Comparison of ENCODE assay signal across 8 mouse cellular contexts in genomic region chr4:142170882-142171768, GRCm38 (mm10).
DNase-seq lines count a peak whose midpoint lies in the region; ATAC-seq and TF ChIP-seq lines count a peak whose summit lies in the region.

No protein-coding gene starts in this region.

- no peaks in the 10 kb centered on the region for H3K9me3 ChIP-seq in intestine, embryonic 16.5 days (ENCODE audit: control insufficient read depth, low read length)
- H3K9me3 ChIP-seq in lung, postnatal 0 days (ENCODE audit: low read length) = no peaks in the 10 kb centered on the region
- no peaks in the 10 kb centered on the region for H3K9me3 ChIP-seq in forebrain, embryonic 16.5 days (ENCODE audit: control insufficient read depth, low read length)

- intact Hi-C loops in heart, adult 2 months (cut with DNase I) = no loop called here

- H3K36me3 ChIP-seq in heart, adult 2 months (ENCODE audit: control insufficient read depth, insufficient read depth, low read length) = no peaks in the 10 kb centered on the region; the same call in 1 of the 2 replicates
- H3K36me3 ChIP-seq in intestine, embryonic 16.5 days (ENCODE audit: control insufficient read depth, insufficient read depth, low read length) = no peaks in the 10 kb centered on the region
- no peaks in the 10 kb centered on the region for H3K36me3 ChIP-seq in lung, postnatal 0 days (ENCODE audit: insufficient read depth, low read length)
- no peaks in the 10 kb centered on the region for H3K36me3 ChIP-seq in forebrain, embryonic 16.5 days (ENCODE audit: control insufficient read depth, insufficient read depth)

- no peak for TF ChIP-seq CTCF in heart, adult 2 months (IDR thresholded peaks at IDR 0.05)
- no peak for TF ChIP-seq CTCF in lung, postnatal 0 days (IDR thresholded peaks at IDR 0.05)

- TF ChIP-seq EP300 in heart, adult 2 months (IDR thresholded peaks at IDR 0.05; ENCODE audit: insufficient read depth, low read depth, low read length) = no peak
- no peak for TF ChIP-seq EP300 in lung, postnatal 0 days (IDR thresholded peaks at IDR 0.05)

- H3K4me3 ChIP-seq in heart, adult 2 months = no peak overlapping the region
- H3K4me3 ChIP-seq in intestine, embryonic 16.5 days (ENCODE audit: low read length) = no peak overlapping the region
- H3K4me3 ChIP-seq in lung, postnatal 0 days (ENCODE audit: low read depth, low read length) = no peak overlapping the region
- H3K4me3 ChIP-seq in forebrain, embryonic 16.5 days (replicated peaks; ENCODE audit: low read length) = no peak overlapping the region

- DNase-seq in heart, adult 2 months = peak; percentile 26 to 52
- no peak for DNase-seq in heart, adult 8-10 months (ENCODE audit: low spot score)
- peak; percentile 95 for DNase-seq in R1 (ENCODE audit: low read depth, low spot score)
- peak; percentile 49 for DNase-seq in lung, postnatal 0 days (ENCODE audit: low spot score)
- DNase-seq in cerebellum, adult 9-10 months = no peak

- peak; percentile 81 for ATAC-seq in intestine, embryonic 16.5 days
- ATAC-seq in lung, postnatal 0 days = peak; percentile 23; the same call in 1 of the 2 replicates
- no peak for ATAC-seq in granulocyte monocyte progenitor cell, adult 5-6 weeks (replicated peaks; ENCODE audit: poor library complexity, severe bottlenecking)
- ATAC-seq in forebrain, embryonic 16.5 days = no peak

- no peaks in the 10 kb centered on the region for H3K27me3 ChIP-seq in heart, adult 2 months (ENCODE audit: control insufficient read depth, insufficient read depth, low read length)
- no peaks in the 10 kb centered on the region for H3K27me3 ChIP-seq in intestine, embryonic 16.5 days (replicated peaks; ENCODE audit: control insufficient read depth, insufficient read depth, low read length)
- H3K27me3 ChIP-seq in lung, postnatal 0 days (replicated peaks; ENCODE audit: insufficient read depth, low read length) = no peaks in the 10 kb centered on the region
- no peaks in the 10 kb centered on the region for H3K27me3 ChIP-seq in forebrain, embryonic 16.5 days (replicated peaks; ENCODE audit: control insufficient read depth, insufficient read depth, low read length)

- H3K27ac ChIP-seq in heart, adult 2 months = peak overlapping the region; percentile 43; the same call in 1 of the 2 replicates
- H3K27ac ChIP-seq in intestine, embryonic 16.5 days (ENCODE audit: low read length) = peak overlapping the region; percentile 96
- no peak overlapping the region for H3K27ac ChIP-seq in lung, postnatal 0 days (ENCODE audit: low read length)
- no peak overlapping the region for H3K27ac ChIP-seq in forebrain, embryonic 16.5 days (ENCODE audit: low read length)

- no peak overlapping the region for H3K9ac ChIP-seq in heart, adult 2 months (ENCODE audit: low read depth, low read length)
- peak overlapping the region; percentile 54 for H3K9ac ChIP-seq in intestine, embryonic 16.5 days (ENCODE audit: low read depth, low read length)
- no peak overlapping the region for H3K9ac ChIP-seq in lung, postnatal 0 days (replicated peaks; ENCODE audit: low read depth)
- H3K9ac ChIP-seq in forebrain, embryonic 16.5 days (replicated peaks; ENCODE audit: low read depth, low read length) = no peak overlapping the region

- WGBS in heart, adult 2 months = 58% methylated on average over 18 of the region's 18 CpGs
- 43% methylated on average over 18 of the region's 18 CpGs for WGBS in intestine, embryonic 16.5 days
- 55% methylated on average over 18 of the region's 18 CpGs for WGBS in lung, postnatal 0 days
- WGBS in forebrain, embryonic 16.5 days = 51% methylated on average over 18 of the region's 18 CpGs

- no peak for TF ChIP-seq POLR2A in heart, adult 2 months (IDR thresholded peaks at IDR 0.05; ENCODE audit: insufficient read depth, low read depth, low read length)

- peak overlapping the region; percentile 37 for H3K4me2 ChIP-seq in intestine, embryonic 16.5 days (ENCODE audit: low read depth, low read length)
- H3K4me2 ChIP-seq in lung, postnatal 0 days (replicated peaks; ENCODE audit: low read depth, low read length) = 0 out of 2 replicates have a peak overlapping the region, but pooled peaks have one; percentile 14
- no peak overlapping the region for H3K4me2 ChIP-seq in forebrain, embryonic 16.5 days (ENCODE audit: low read length)

- H3K4me1 ChIP-seq in heart, adult 2 months (ENCODE audit: control insufficient read depth, insufficient read depth, low read length) = peaks cover 14% of the 10 kb centered on the region
- peaks cover 64% of the 10 kb centered on the region for H3K4me1 ChIP-seq in intestine, embryonic 16.5 days (ENCODE audit: control insufficient read depth, insufficient read depth, low read length)
- H3K4me1 ChIP-seq in lung, postnatal 0 days (ENCODE audit: insufficient read depth, low read depth, low read length) = peaks cover 10% of the 10 kb centered on the region
- peaks cover 18% of the 10 kb centered on the region; the same call in 1 of the 2 replicates for H3K4me1 ChIP-seq in forebrain, embryonic 16.5 days (replicated peaks; ENCODE audit: control insufficient read depth, insufficient read depth, low read length)

- no peaks in the 10 kb centered on the region for H3K79me2 ChIP-seq in heart, adult 2 months (replicated peaks; ENCODE audit: control insufficient read depth, insufficient read depth, low read length)

Comparison
In these comparisons a context has a peak if more than half of its experiments do, and no peak if none do; other contexts are left out.
1. DNase-seq: peak in heart, adult 2 months (2 of 2), R1 (single experiment) and lung, postnatal 0 days (single experiment); none in heart, adult 8-10 months (single experiment) and cerebellum, adult 9-10 months (single experiment).
2. H3K27ac ChIP-seq: peak in heart, adult 2 months (single experiment) and intestine, embryonic 16.5 days (single experiment); none in lung, postnatal 0 days (single experiment) and forebrain, embryonic 16.5 days (single experiment).
3. ATAC-seq: peak in intestine, embryonic 16.5 days (single experiment) and lung, postnatal 0 days (single experiment); none in granulocyte monocyte progenitor cell, adult 5-6 weeks (single experiment) and forebrain, embryonic 16.5 days (single experiment).